Mouse (Mus musculus): Measurements from ENCODE around the gene Nos1ap. TPM values are rescaled to one million over a fixed set of nuclear protein-coding genes. Genes with fewer than 3 reads are reported as not detected.
A peak's percentile ranks its signal among the peaks of the same experiment; 100 is the strongest.

Gene Nos1ap
- polyA plus RNA-seq, 1 experiment from 2014 or later = 17.9 TPM

DNA sequence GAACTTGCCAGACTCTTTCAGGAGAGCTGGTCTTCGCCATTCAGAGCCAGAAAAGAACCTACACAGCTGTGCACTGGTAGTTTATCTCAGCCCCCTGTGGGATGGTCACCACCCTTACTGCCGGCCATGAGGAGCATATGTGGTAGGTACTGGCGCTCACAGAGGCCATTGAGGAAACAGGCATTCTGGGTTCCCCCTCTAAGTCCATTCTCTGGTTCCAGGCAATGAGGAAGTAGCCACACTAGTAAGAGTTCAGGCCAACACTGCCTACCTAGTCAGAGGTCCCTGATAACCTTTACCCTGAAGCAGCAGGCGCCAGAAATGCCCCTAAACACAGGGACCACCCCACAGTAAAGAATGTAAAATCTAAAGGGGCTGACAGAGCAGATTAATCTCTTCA lies 97.6 kb downstream of the Nos1ap start:
- Histone ChIP-seq H3K4me2 (no peak overlapping the region), H3K9ac (no peak overlapping the region), H3K36me3 (no peaks in the 10 kb centered on the region), H3K27me3 (no peaks in the 10 kb centered on the region), H3K9me3 (no peaks in the 10 kb centered on the region), H3K4me1 (replicated peaks) (peaks cover 14% of the 10 kb centered on the region), H3K27ac (peak overlapping the region; percentile 19; the same call in 1 of the 2 replicates), H3K4me3 (no peak overlapping the region)
- ATAC-seq (ENCODE audit: low FRiP score) = 0 out of 2 replicates have a peak, but pooled peaks have one; percentile 9
- WGBS = 67% methylated on average over 4 of the region's 4 CpGs

GRCm38 (mm10) chr1:170489936-170490335 lies 99.7 kb downstream of the Nos1ap start:
- Histone ChIP-seq H3K4me1 (replicated peaks) (peaks cover 23% of the 10 kb centered on the region), H3K9me3 (no peaks in the 10 kb centered on the region), H3K27me3 (no peaks in the 10 kb centered on the region), H3K9ac (no peak overlapping the region), H3K4me2 (no peak overlapping the region), H3K4me3 (no peak overlapping the region), H3K27ac (no peak overlapping the region), H3K36me3 (no peaks in the 10 kb centered on the region)
- WGBS = 88% methylated on average over 7 of the region's 7 CpGs
- ATAC-seq (ENCODE audit: low FRiP score) = no peak

GRCm38 (mm10) chr1:170489450-170489849 lies 100.2 kb downstream of the Nos1ap start:
- no peaks in the 10 kb centered on the region for H3K36me3 ChIP-seq
- no peaks in the 10 kb centered on the region for H3K27me3 ChIP-seq
- H3K9ac ChIP-seq = no peak overlapping the region
- H3K4me2 ChIP-seq = no peak overlapping the region
- WGBS = 91% methylated on average over 6 of the region's 6 CpGs
- H3K4me3 ChIP-seq = no peak overlapping the region
- H3K9me3 ChIP-seq = no peaks in the 10 kb centered on the region
- peaks cover 27% of the 10 kb centered on the region for H3K4me1 ChIP-seq (replicated peaks)
- H3K27ac ChIP-seq = no peak overlapping the region
- no peak for ATAC-seq (ENCODE audit: low FRiP score)

GRCm38 (mm10) chr1:170485119-170485518 lies 104.5 kb downstream of the Nos1ap start:
- H3K4me2 ChIP-seq = no peak overlapping the region
- peak overlapping the region; percentile 36; the same call in 1 of the 2 replicates for H3K27ac ChIP-seq
- H3K9me3 ChIP-seq = no peaks in the 10 kb centered on the region
- H3K4me3 ChIP-seq = no peak overlapping the region
- 34% methylated on average over 4 of the region's 4 CpGs for WGBS
- no peak for ATAC-seq (ENCODE audit: low FRiP score)
- peaks cover 21% of the 10 kb centered on the region for H3K4me1 ChIP-seq (replicated peaks)
- no peak overlapping the region for H3K9ac ChIP-seq
- no peaks in the 10 kb centered on the region for H3K36me3 ChIP-seq
- no peaks in the 10 kb centered on the region for H3K27me3 ChIP-seq

- Histone ChIP-seq H3K9ac (no peak overlapping the region), H3K9me3 (no peaks in the 10 kb centered on the region), H3K27me3 (no peaks in the 10 kb centered on the region), H3K4me3 (no peak overlapping the region), H3K4me2 (no peak overlapping the region), H3K4me1 (replicated peaks) (peaks cover 44% of the 10 kb centered on the region), H3K36me3 (no peaks in the 10 kb centered on the region), H3K27ac (no peak overlapping the region)
- no peak for ATAC-seq (ENCODE audit: low FRiP score)
- WGBS = 80% methylated on average over 7 of the region's 8 CpGs
Measured at GRCm38 (mm10) chr1:170482236-170482905, 107.3 kb downstream of the Nos1ap start.

DNA sequence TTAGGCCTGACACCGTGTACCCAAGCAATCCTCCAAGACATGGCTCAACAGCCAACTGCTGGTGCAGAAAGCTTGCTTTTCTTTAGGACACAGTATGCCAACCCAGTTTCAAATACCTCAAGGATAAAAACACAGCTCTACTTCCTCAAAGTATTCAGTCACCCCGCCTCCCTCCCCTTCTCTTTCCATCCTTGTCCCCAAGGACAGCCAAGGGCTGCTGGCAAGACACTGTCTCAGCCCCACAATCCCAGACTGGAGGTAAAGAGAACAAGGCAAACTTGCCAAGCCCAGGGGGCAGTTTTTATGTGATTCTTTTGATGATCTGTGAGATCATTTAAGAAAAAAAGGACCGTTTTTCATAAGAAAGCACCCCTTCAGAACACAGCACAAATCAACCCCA lies 108.6 kb downstream of the Nos1ap start:
- no peaks in the 10 kb centered on the region for H3K36me3 ChIP-seq
- no peaks in the 10 kb centered on the region for H3K27me3 ChIP-seq
- WGBS = 72% methylated on average over 3 of the region's 3 CpGs
- H3K9me3 ChIP-seq = no peaks in the 10 kb centered on the region
- H3K4me3 ChIP-seq = no peak overlapping the region
- ATAC-seq (ENCODE audit: low FRiP score) = no peak
- no peak overlapping the region for H3K27ac ChIP-seq
- H3K4me1 ChIP-seq (replicated peaks) = peaks cover 43% of the 10 kb centered on the region
- H3K4me2 ChIP-seq = no peak overlapping the region
- no peak overlapping the region for H3K9ac ChIP-seq

DNA sequence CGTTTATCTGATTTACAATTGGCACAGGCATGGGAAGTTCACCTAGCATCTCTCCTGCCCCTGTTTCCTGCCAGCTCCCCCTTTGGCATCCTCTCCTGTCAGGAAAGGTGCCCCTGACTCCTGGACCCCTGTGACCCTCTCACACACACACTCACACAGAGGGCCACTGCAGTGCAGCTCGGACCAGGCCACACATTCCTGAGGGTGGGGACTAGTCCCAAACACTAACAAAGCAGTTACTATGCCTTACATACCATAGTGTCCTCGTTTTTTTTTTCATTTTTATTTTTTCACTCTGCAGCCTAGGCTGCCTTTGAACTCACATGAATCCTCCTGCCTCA lies 110.2 kb downstream of the Nos1ap start:
- peaks cover 31% of the 10 kb centered on the region for H3K4me1 ChIP-seq (replicated peaks)
- no peaks in the 10 kb centered on the region for H3K36me3 ChIP-seq
- no peak overlapping the region for H3K27ac ChIP-seq
- H3K4me2 ChIP-seq = no peak overlapping the region
- no peaks in the 10 kb centered on the region for H3K9me3 ChIP-seq
- H3K27me3 ChIP-seq = no peaks in the 10 kb centered on the region
- WGBS = 21% methylated on average over 3 of the region's 3 CpGs
- no peak for ATAC-seq (ENCODE audit: low FRiP score)
- H3K9ac ChIP-seq = no peak overlapping the region
- no peak overlapping the region for H3K4me3 ChIP-seq

DNA sequence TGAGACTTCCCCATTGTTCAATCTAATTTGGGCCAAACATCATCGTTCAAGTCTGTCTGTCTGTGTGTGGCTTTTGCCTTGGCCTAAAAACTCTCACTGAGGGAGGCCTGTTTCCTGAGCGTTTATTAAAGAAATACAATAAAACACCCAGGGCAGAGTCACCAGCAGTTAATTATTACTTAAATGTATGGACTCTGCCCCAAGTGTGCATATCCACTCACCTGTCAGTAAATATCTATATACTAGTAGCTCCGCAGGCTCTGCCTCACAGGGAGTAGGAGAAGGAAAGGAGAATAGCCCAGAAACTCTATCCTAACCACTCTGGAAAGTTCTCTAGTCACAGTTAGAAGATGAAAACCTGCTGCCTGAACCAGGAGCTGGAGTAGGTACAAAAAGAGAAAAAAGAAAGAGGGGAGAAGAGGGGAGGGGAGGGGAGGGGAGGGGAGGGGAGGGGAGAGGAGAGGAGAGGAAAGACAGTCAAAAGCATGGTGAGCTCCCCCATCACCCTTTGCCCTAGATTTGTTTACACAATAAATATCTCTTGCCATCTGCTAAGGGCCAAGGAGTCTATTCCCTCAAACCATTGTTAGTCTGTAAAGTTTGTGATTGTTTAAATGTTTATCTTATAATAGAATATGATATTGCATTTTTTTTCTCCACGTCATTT lies 110.7 kb downstream of the Nos1ap start:
- Histone ChIP-seq H3K27ac (0 out of 2 replicates have a peak overlapping the region, but pooled peaks have one; percentile 63), H3K4me1 (replicated peaks) (peaks cover 31% of the 10 kb centered on the region), H3K9me3 (no peaks in the 10 kb centered on the region), H3K4me2 (no peak overlapping the region), H3K4me3 (no peak overlapping the region), H3K27me3 (no peaks in the 10 kb centered on the region), H3K9ac (no peak overlapping the region), H3K36me3 (no peaks in the 10 kb centered on the region)
- no peak for ATAC-seq (ENCODE audit: low FRiP score)
- 54% methylated on average over 4 of the region's 4 CpGs for WGBS

- Histone ChIP-seq H3K9me3 (no peaks in the 10 kb centered on the region), H3K27me3 (no peaks in the 10 kb centered on the region), H3K4me1 (replicated peaks) (peaks cover 31% of the 10 kb centered on the region), H3K4me3 (no peak overlapping the region), H3K4me2 (no peak overlapping the region), H3K27ac (peak overlapping the region; percentile 63), H3K36me3 (no peaks in the 10 kb centered on the region), H3K9ac (peak overlapping the region; percentile 26; the same call in 1 of the 2 replicates)
- peak; percentile 67 for ATAC-seq (ENCODE audit: low FRiP score)
- WGBS = 19% methylated on average over 10 of the region's 10 CpGs
Measured at GRCm38 (mm10) chr1:170477636-170478600, 111.7 kb downstream of the Nos1ap start.

GRCm38 (mm10) chr1:170473460-170473859 lies 116.2 kb downstream of the Nos1ap start:
- Histone ChIP-seq H3K4me2 (no peak overlapping the region), H3K36me3 (no peaks in the 10 kb centered on the region), H3K27ac (no peak overlapping the region), H3K4me1 (replicated peaks) (peaks cover 15% of the 10 kb centered on the region), H3K4me3 (no peak overlapping the region), H3K9me3 (no peaks in the 10 kb centered on the region), H3K9ac (no peak overlapping the region), H3K27me3 (no peaks in the 10 kb centered on the region)
- no peak for ATAC-seq (ENCODE audit: low FRiP score)
- 92% methylated on average over 6 of the region's 6 CpGs for WGBS

DNA sequence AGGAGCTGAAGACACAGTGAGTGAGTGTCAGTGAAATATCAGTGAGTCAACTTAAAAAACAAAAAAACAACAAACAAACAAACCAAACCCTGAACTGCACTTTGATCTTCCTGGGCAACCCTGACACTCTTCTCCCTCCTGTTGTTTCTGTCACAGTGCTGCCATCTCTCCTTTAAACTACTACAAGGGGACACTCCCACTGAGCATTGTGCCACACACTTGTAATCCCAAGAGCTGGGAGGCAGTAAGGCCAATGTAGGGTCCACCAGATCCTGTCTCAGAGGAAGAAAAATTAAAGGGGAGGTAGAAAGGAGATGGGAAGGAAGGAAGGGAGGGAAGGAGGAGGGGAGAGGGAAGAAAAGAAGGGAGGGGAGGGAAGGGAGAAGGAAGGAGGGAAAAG lies 116.8 kb downstream of the Nos1ap start:
- no peaks in the 10 kb centered on the region for H3K36me3 ChIP-seq
- H3K27ac ChIP-seq = no peak overlapping the region
- no peak overlapping the region for H3K4me2 ChIP-seq
- no peaks in the 10 kb centered on the region for H3K9me3 ChIP-seq
- ATAC-seq (ENCODE audit: low FRiP score) = no peak
- no peaks in the 10 kb centered on the region for H3K27me3 ChIP-seq
- H3K4me1 ChIP-seq (replicated peaks) = peaks cover 9% of the 10 kb centered on the region
- no peak overlapping the region for H3K9ac ChIP-seq
- no peak overlapping the region for H3K4me3 ChIP-seq
